Mouse (Mus musculus) testis, adult 2 months (tissue): Measurements from ENCODE around the gene Teddm1b. TPM values are rescaled to one million over a fixed set of nuclear protein-coding genes. Genes with fewer than 3 reads are reported as not detected.
A peak's percentile ranks its signal among the peaks of the same experiment; 100 is the strongest.

Experiments
- H3K27ac ChIP-seq: fragments of 200-500 bp; 2 replicates; pipeline ENCODE4 v1.5.1; 2012; ENCODE audit warnings: low read depth, low read length; ENCODE audit not compliant: control insufficient read depth, insufficient read depth
- H3K27me3 ChIP-seq: fragments of 200-500 bp; 2 replicates; pipeline ENCODE4 v1.6.1; 2012; ENCODE audit warnings: mild to moderate bottlenecking, low read length, moderate library complexity; ENCODE audit not compliant: control insufficient read depth, insufficient read depth
- H3K36me3 ChIP-seq: fragments of 200-500 bp; 2 replicates; pipeline ENCODE4 v1.6.1; 2012; ENCODE audit warnings: mild to moderate bottlenecking, low read length; ENCODE audit not compliant: control insufficient read depth, insufficient read depth
- H3K4me1 ChIP-seq: fragments of 200-500 bp; 2 replicates; pipeline ENCODE4 v1.6.1; 2012; ENCODE audit warnings: low read length; ENCODE audit not compliant: control insufficient read depth, insufficient read depth
- H3K4me3 ChIP-seq: fragments of 200-500 bp; 2 replicates; pipeline ENCODE4 v1.5.1; 2012; ENCODE audit warnings: low read depth, mild to moderate bottlenecking, low read length, moderate library complexity, mixed read lengths; ENCODE audit not compliant: control insufficient read depth
- CTCF ChIP-seq: fragments of 200-500 bp; IDR thresholded peaks from 2 replicates; pipeline ENCODE4 v1.5.1; 2012; ENCODE audit warnings: low read depth, mild to moderate bottlenecking, inconsistent platforms, low read length, moderate library complexity; ENCODE audit not compliant: control insufficient read depth, insufficient read depth, insufficient replicate concordance
- POLR2A ChIP-seq: fragments of 200-500 bp; IDR thresholded peaks from 2 replicates; pipeline ENCODE4 v1.6.1; 2012; ENCODE audit warnings: low read depth, mild to moderate bottlenecking, inconsistent platforms, low read length, moderate library complexity; ENCODE audit not compliant: control insufficient read depth
- polyA plus RNA-seq: library from polyadenylated mRNA; depleted of rRNA; stranded (reverse); fragments of >200 nt; gene quantifications from 2 replicates; pipeline ENCODE4 v1.2.3, GENCODE M21; 2012; rRNA removed

The Teddm1b gene
- polyA plus RNA-seq, 1 experiment: not detected

DNA sequence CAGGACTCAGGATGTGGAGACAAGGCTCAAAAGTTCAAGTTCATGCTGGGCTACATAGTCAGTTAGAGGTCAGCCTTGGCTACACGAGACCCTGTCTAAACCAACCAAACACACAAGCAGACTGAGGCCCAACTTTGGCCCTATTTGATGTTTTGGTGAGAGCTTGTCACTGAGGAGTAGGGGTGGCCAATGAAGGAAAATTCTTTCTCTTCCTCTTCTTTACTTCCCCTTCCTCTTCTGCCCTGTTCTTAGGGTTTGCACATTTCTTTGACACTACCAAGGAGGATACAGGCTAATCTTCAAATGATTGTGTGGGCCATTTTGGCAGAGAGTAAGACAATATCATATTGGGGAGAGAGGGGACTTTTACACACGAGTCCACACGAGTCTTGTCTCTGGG, 39.7 kb downstream of the Teddm1b start:
- TF ChIP-seq CTCF: no peak
- Histone ChIP-seq H3K4me3 (peak overlapping the region; percentile 13; the same call in 1 of the 2 replicates), H3K4me1 (no peaks in the 10 kb centered on the region), H3K27me3 (no peaks in the 10 kb centered on the region), H3K27ac (no peak overlapping the region), H3K36me3 (no peaks in the 10 kb centered on the region)

DNA sequence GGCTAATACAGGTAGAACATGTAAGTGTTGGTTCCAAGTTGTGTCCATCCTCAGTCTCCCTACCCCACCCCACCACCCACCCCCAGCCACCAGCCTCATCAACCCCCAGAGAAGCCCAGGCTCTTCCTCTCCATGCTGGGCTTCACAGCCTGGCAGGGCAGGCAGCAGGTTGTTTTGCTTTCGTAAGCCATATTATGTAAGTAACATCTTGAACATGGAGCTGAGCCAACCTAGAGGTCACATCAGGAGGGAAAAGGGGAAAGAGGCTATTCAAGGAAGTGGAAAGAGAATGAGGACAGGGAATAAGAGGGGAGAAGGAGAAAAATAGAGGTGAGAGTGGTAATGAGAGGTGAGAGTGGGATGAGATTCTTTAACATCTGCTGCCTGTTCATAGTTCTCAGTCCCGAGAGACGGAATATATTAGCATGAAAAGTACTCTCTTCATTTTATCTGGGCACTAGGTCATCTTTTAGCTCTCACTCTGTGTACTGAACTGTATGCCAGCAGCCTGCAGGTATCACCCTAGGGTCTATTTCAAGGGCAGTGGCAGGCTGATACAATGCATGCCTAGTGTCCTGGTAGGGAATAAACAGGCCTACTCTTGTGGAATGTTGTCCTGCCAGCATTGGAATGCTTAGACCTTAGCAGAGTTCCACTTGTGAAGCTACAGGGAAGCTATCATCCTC, 44.5 kb downstream of the Teddm1b start:
- H3K4me1 ChIP-seq: no peaks in the 10 kb centered on the region
- H3K27ac ChIP-seq: no peak overlapping the region
- H3K36me3 ChIP-seq: no peaks in the 10 kb centered on the region
- H3K4me3 ChIP-seq: no peak overlapping the region
- no peak for TF ChIP-seq POLR2A
- TF ChIP-seq CTCF: no peak
- no peaks in the 10 kb centered on the region for H3K27me3 ChIP-seq

DNA sequence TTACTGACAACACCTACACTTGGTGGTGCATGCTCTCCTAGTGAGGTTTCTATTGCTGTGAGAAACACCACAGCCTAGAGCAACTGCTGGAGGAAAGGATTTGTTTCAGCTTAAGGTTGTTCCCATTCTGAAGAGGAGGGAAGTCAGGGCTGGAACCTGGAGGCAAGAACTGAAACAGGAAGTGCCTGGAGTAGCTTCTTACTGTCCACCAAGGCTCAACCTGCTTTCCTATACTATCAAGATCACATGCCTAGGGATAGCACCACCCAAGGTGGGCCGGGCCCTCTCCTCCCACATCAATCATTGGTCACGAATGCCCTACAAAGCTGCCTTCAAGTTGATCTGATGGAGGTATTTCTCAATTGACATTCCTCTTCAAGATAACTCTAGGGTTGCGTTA, 47.5 kb downstream of the Teddm1b start:
- Histone ChIP-seq H3K27me3 (no peaks in the 10 kb centered on the region), H3K36me3 (no peaks in the 10 kb centered on the region), H3K27ac (no peak overlapping the region), H3K4me3 (no peak overlapping the region), H3K4me1 (no peaks in the 10 kb centered on the region)
- no peak for TF ChIP-seq POLR2A
- TF ChIP-seq CTCF: no peak

DNA sequence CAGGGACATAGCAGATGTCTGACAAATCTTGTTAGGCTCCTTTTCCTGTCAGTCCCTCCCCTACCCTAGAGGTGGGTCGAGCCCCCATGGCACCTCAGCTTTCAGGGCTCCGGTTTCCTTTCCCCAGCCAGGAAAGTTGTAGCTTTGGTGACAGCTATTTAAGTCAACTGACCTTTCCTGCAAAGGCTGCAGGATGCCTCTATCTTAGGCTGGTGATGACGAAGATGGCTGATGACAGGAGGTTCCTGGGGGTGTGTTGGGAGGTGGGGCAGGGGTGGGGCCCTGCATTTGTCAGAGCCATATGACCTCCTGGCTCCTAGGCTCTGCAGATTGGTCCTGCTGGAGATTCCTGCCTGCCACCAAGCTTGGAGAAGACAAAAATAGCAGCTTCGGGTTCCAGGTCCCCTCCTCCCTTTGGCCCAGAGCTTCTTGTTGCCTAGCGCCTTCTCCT, 48.5 kb downstream of the Teddm1b start:
- Histone ChIP-seq H3K27me3 (no peaks in the 10 kb centered on the region), H3K36me3 (no peaks in the 10 kb centered on the region), H3K27ac (no peak overlapping the region), H3K4me1 (no peaks in the 10 kb centered on the region), H3K4me3 (no peak overlapping the region)
- TF ChIP-seq POLR2A (no peak), CTCF (no peak)

DNA sequence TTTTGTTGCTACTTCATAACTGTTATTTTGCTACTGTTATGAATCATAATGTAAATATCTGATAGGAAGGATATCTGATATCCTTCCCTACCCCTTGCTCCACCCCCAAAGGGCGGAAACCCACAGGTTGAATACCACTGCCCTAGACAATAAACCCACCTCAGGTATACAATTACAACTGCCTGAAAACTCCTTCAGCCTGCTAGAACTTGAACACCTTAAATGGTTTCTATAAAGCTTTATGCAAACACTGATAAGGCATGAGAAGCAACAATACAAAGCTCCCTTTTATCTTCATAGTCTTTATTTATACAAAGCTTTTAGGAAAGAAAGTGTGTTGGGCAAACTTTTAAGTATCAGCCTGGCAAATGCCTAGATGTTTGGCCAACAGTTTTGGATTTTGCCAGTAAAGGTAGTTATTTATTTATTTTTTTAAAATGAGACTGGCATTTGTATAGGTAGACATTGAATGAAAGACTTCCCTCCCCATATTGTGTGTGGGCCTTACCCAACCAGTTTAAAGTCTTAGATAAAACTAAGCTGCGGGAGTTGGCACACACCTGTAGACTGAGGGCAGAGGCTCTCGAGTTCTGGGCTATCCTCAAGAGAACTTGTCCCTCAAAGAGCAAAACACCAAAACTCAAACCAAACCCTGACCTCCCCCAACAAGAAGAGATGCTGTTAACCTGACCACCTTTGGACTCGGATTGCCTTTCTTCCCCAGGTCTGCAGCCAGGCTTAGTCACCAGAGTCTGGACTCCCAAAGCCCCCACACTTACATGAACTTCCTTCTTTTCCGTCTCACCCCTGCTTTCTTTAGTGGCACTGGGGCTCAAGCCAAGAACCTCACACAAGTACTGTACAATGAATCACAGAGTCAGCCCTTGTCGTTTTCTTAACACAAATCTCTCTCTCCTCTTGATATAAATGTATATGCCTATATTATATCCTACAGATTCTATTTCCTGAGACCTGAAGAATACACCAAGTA, 50.5 kb downstream of the Teddm1b start:
- H3K4me1 ChIP-seq: no peaks in the 10 kb centered on the region
- no peaks in the 10 kb centered on the region for H3K36me3 ChIP-seq
- H3K4me3 ChIP-seq: no peak overlapping the region
- no peaks in the 10 kb centered on the region for H3K27me3 ChIP-seq
- no peak overlapping the region for H3K27ac ChIP-seq
- no peak for TF ChIP-seq POLR2A
- no peak for TF ChIP-seq CTCF

Other genes with a start within 250 kb of the Teddm1b start
- gene Rgs8, start 221.3 kb upstream of the Teddm1b start, polyA plus RNA-seq: 0.06 and 0.12 TPM in 2 replicates
- 0.89 and 1.1 TPM in 2 replicates for gene Rgs16, start 134.0 kb upstream of the Teddm1b start, polyA plus RNA-seq
- 1.7 and 1.8 TPM in 2 replicates for gene Rnasel, start 124.9 kb upstream of the Teddm1b start, polyA plus RNA-seq
- 21.2 and 22.6 TPM in 2 replicates for gene Rgsl1, start 30.2 kb upstream of the Teddm1b start, polyA plus RNA-seq
- not detected in 2 replicates for gene Teddm1a, start 17.4 kb downstream of the Teddm1b start, polyA plus RNA-seq
- gene Glul, start 25.6 kb downstream of the Teddm1b start, polyA plus RNA-seq: 605 and 633 TPM in 2 replicates
- 4.8 and 5.6 TPM in 2 replicates for gene Teddm2, start 25.9 kb downstream of the Teddm1b start, polyA plus RNA-seq